Mouse (Mus musculus): ENCODE measurements around the gene Adtrp.

Gene Adtrp

DNA sequence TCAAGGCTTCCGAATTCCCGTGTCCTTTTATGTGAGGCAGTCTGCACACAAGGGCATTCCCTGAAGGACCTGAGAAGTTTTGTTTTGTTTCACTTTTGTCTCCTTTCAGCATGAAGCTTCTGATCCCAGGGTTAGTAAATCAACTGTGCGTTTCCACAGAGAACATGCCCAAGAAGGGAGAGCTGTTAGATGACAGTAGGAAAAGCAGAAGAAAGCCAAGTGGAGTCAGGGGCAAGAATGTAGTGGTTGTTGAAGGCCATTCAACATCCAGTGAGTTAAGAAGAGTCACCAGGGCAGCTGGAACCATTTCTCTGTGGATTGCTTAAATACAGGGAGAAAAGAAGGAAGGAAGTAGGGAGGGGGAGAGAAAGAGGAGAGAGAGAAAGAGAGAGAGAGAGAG, 76.4 kb downstream of the Adtrp start:
- no peak for DNase-seq

DNA sequence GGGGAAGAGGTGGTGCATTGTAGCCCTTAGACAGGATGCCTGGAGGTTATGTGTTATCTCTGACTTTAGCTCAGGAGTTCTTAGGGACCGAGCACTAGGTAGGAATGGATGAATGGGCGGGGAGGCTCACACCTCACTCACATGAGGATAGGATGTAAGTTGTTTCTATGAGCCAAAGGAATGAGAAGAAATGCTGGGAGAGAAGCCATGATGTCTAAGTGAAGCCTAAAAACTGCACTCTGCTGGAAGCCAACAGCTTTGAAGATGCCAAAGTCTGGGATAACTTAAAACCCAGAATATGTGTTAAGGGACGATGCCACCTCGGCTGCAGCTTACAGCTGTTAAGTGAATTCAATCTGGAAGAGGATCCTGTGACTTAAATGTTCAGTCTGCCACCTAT, 79.5 kb downstream of the Adtrp start:
- no peak for DNase-seq

DNA sequence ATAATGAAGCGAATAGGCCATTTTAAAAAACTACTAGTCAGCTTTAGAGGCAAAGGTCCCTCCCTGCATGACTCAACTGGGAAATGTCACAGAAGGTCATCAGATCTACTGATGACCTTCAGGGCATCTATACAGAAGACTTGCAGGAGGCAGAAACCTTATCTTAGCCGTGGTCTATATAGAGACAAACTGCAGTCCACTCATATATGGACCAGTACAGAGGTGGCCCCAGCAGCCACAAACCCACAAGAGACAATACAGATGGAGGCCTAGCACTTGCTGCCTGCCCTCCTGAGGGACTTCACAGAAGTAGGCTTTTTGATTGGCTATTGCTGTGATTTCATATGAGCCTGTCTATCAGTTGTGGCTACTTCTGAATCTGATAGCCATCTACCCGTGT, 85.5 kb downstream of the Adtrp start:
- no peak for DNase-seq

DNA sequence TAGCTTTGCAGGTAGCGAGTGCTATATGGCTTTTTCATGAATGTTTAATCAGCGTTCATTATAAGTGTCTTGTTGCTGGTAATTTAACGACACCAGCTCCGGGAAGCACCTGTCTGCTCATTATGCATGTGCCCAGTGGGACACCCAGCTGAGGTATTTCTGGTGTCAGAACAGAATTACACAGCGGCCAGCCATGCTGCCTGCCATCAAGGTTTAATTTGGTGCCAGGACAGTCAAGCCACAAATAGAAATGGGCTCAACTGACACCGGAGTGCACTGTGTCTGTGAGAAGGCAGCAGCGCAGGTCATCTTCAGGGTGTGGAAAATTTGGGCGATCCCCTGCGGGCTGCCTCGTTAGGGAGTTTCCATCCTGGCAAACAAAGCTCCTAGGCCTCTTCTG, 87.0 kb downstream of the Adtrp start:
- DNase-seq: no peak

DNA sequence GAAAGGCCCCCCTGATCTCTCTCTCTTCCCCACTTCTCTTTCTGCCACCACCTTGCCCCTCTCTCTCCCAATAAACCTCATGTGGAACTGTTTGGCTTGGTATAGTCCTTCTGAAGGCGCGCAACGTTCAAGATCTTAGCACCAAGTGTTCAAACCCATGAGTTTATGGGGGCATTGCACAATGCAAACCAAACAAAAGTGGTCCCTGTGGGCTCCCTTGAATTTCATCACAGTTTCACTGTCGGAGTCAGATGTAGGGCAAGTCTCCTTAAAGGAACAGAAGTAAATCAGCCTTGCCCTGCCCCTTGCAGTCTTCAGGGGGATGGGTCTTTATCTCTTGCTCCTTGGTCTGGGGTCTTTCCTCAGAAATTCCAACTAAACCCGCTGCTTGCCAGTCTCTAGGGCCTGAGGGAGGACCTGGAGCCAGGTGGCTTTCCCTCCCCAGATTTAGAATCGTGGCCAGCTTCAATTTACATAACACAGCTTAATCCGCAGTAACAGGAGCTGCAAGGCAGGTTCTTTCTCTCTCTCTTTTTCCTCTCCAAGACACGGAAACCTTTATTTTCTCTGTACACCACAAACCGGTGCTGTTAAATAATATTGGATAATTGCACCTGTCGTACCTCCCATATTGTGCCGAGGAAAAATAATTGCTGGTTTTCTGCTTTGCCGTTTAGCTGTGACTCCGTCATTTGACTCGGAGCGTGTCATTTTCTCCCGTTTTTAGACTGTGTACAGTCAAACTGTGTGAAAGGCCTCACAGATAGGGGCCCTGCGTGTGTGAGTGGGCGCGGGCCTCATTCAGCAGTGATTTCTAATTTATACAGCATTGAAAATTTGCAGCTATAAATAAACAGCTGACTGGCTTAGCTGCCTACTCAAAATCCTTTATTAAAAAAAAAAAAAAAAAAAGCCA, 88.7 kb downstream of the Adtrp start:
- no peak for DNase-seq

DNA sequence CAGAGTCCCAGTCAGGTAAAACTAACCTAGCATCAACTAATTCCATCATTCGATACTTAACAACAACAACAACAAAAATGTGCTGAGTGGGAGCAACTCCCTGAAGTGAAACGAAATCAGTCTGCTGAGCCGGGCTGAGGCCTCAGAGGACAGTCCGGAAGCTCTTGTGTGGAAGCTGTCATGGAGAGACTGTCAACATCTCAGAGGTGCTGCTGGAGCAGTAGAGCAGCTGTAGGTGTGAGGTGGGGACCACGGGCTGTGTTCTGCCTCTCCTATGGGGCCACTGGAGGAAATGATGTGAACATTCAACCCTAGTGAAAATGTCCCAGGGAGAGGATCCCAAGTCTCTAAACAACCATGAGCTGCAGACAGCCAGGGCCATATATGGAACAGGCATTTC, 94.4 kb downstream of the Adtrp start:
- DNase-seq: no peak

DNA sequence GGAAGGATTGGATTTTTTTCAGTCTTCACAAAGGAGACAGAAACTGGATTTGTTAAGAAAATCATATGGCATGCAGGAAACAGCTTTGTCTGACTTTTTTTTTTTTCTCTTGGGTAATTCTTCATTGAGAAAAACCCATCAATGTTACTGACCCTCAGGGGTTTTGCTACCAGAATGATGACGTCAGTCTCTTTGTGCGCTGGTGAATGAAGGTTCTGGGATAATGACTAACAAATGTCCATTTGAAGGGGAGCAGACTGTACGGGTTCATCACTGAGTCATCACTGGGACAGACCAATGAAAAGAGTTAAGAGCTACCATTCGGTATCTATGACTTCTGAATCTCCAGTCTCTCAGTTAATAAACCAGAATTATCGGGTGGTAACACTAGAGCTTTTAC, 97.0 kb downstream of the Adtrp start:
- DNase-seq: no peak

DNA sequence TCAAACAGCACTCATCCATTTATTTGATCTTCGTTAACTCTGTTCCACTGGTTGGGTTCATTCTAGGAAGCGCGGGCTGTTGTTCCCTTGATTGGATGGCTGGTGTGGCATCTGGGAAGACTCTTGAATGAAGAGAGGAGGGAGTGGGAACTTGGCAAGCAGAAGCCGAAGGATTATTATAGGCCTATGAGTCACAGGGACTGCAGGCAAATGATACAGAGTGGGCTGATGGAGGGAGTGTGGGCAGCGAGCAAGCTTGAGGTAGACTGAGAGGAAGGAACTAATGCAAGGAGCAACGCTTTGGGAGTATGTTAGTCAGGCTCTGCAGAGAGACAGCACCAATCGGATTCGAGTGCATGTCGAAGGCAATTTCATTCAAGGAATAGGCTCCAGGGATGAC, 98.6 kb downstream of the Adtrp start:
- DNase-seq: no peak

DNA sequence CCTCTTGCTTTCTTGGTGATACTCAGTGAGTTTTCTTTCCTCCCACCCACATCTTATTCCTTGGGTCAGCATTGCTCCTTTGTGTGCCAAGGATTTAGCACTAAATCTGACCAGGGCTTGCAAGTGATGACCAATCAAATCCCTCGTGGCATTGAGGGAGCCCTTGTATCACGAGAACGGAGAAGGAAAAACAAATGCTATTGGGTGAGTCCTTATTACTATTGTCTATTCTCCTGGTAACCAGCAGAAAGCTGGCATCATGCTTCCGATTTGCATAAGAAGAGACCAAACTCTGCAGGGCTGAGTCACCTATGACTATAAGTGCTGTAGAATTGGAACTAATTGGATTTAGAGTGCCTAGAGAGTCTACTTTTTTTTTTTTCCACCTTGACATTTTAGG, 99.8 kb downstream of the Adtrp start:
- DNase-seq: no peak

DNA sequence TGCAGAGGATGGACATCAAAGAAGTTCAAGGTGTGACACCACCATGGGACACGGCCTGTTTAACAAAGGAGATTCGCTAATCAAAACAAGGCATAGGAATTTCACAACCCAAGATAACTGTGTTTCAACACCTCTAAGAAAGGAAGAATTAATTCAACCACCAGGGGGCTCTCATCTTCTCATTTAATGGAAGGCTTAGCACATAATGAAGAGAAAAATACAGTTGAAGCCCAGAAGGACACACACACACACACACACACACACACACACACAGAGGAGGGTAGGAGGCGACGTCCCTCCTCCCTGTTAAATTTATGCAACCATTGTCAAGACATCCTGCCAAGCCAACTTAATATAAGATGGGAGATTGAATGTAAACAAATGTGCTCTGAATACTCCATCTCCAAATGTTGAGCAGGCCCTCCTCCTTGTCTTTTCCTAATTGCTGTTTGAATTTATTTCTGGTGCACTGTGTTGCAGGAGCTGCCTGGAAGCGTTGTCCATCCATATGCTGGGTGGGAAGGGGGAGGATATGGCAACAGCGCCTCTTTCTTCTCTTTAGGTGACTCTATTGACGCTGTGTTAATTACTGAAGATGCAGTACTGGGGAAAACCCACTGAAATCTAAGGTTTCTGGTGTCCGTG, 100.4 kb downstream of the Adtrp start:
- DNase-seq: peak; percentile 48

DNA sequence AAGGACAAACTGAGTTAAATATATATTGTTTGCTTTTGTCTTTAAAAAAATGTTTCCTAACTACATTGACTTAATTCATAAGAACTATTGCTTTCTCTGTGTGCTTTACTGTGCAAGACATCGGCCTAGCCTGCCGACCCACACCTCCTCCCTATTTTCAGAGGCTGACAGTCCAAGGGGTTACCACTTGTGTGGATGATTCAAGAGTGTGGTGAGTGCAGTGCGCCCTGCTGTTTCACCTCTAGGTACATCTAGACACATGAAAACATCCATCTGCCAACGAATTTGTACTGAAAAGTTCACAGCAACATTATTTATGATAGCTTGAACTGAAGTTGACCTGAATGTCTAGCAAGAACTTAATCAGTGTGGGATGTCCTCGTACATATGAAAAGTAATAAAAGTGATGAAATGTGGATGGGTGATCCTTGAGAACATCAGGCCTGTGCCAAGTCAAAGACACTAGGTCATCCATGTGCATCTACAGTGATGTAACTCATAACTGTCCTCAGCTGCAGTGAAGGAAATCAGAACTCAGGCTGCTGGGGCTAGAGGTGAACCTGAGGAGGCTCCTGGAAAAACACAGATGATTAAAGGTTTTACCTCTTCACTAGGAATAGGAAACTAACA, 106.9 kb downstream of the Adtrp start:
- DNase-seq: no peak

DNA sequence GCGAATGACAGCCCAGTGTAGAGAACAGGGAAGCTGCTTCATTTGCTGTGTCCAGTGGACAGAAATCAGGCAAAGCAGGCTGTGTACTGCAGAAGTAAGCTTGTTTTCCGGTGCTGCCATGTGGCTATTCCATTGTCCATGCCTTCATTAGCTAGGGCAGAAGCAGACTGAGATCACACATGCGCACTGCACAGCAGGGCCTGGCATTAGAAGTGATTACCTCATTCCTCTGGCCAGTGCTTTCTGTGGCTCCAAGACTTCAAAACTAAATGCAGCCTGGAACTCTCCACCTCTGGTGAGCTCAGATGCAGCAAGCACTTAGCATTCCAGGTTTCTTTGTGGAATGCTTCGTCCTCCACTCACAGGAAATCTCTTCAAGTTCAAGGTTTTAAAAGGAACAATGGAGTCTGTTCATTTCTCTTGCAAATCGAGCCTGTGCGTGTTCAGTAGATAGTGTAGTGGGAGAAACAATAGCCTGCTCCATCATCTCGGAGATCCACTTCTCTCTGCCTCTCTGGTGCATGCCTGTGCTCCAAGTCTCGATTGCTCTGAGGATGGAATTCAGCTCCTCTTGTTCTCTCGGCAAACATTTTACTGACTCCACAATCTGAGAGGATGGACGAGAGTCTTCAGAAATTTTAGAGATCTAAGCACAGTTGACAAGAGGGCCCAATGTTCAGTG, 109.7 kb downstream of the Adtrp start:
- no peak for DNase-seq

DNA sequence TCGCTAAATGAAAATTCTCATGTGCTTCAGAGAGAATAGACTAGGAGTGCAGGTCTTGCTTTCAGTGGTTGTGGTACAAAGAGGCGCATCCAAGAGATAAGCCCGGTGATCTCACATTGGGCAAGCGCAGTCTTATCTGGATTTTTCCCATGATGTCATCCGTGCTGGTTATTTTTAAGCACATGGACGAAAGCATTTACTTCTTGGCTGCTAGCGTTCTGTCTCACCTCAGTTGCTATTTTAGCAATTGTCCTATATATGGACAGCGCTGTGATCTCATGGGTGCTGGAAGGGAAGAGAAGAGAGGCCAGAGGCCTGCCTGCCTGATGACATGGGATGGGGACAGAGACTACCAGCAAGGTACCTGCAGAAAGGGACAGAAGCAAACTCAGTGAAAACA, 117.8 kb downstream of the Adtrp start:
- DNase-seq: no peak

DNA sequence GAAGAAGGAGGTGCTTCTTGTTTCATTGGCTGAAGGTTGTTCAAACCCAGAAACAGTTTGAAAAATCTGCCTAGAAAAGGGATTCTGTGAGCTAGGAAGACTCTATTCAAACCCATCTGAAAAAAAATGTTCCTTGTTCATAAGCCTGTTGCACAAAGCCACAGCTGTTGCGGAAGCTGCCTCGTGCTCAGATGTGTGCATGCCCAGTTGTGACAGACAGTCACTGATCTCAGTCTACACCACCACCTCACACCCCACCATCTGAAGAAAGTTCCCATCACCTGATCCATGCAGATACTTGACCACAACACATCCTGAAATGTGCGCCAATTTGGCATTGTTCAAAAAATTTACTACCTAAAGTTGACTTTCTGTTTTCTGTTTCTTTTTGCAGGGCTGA, 119.7 kb downstream of the Adtrp start:
- no peak for DNase-seq

DNA sequence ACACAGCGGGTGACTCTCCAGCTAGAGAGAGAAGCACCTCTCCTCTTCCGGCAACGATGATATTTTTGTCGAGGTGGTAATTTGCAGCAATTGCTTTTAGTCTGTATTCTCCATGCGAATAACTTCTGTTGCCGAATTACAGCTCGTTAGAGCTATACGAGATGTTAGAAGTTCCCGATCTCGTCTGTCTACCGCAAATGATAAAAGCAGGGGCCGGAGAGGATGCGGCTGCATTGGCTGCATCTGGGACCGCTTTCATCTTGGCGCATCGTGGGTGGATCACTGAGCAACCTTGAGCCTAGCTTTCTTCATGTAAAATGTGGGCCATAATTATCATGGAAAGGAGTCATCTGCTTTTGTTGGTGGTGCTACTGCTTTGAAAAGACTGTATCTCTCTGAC, 128.2 kb downstream of the Adtrp start:
- DNase-seq: no peak

DNA sequence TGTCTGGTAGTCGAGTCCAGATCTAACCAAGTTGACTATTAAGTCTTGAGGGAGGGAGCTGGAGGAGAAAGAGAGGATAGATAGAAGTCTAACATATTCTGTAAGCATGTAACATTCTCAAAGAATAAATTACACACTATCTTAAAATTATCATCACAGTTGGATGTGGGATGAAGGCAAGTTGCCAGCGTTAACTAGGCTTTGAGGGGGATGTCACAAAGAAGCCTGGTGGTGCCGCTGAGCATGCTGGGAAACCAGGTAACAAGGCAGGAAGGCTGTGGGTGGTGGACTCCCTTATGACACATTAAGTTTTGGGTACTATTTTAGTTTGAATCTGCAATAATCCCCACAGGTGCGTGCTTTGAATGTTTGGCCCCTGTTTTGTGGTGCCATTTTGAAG, 129.4 kb downstream of the Adtrp start:
- no peak for DNase-seq
